Mouse (Mus musculus) spleen, postnatal 14 days (tissue): ENCODE results near the gene Shc2.

Experiments
- DNase-seq, 2 experiments: peaks; one replicate each; pipeline ENCODE4 v3.0.0; 2021 to 2022; ENCODE audit warnings: low spot score in 2 of 2

Shc2 gene

GRCm38 (mm10) chr10:79668771-79669575, 31.3 kb upstream of the Shc2 start, which contains the start of gene Tpgs1:
Gene Tpgs1 (plus strand): TSS chr10:79669369.
- DNase-seq = peak; percentile 72 to 80

GRCm38 (mm10) chr10:79668076-79668475, 30.4 kb upstream of the Shc2 start:
- no peak for DNase-seq

- DNase-seq = no peak
Measured at GRCm38 (mm10) chr10:79666493-79666892, 28.8 kb upstream of the Shc2 start.

GRCm38 (mm10) chr10:79665051-79665450, 27.3 kb upstream of the Shc2 start:
- no peak for DNase-seq

- peak; percentile 49 to 66 for DNase-seq
Measured at GRCm38 (mm10) chr10:79664131-79664665, 26.5 kb upstream of the Shc2 start, which contains the start of gene Madcam1. Gene Madcam1 (plus strand): TSS chr10:79664559.

GRCm38 (mm10) chr10:79661861-79662260, 24.1 kb upstream of the Shc2 start:
- DNase-seq = no peak

GRCm38 (mm10) chr10:79660298-79660697, 22.6 kb upstream of the Shc2 start:
- DNase-seq = no peak

GRCm38 (mm10) chr10:79658829-79659228, 21.1 kb upstream of the Shc2 start:
- no peak for DNase-seq

- DNase-seq = no peak
Measured at GRCm38 (mm10) chr10:79654946-79655395, 17.3 kb upstream of the Shc2 start.

GRCm38 (mm10) chr10:79652789-79653188, 15.1 kb upstream of the Shc2 start:
- no peak for DNase-seq

GRCm38 (mm10) chr10:79649070-79649751, 11.5 kb upstream of the Shc2 start:
- DNase-seq = peak in 1 of 2 experiments; percentile 50

GRCm38 (mm10) chr10:79645711-79646110, 8.0 kb upstream of the Shc2 start, which contains the start of gene Odf3l2:
Gene Odf3l2 (minus strand): TSS chr10:79645738.
- DNase-seq = no peak

- no peak for DNase-seq
Measured at GRCm38 (mm10) chr10:79638486-79639204, 927 bp upstream of the Shc2 start.

- no peak for DNase-seq
Measured at GRCm38 (mm10) chr10:79636287-79636686, 1.4 kb downstream of the Shc2 start.

GRCm38 (mm10) chr10:79633006-79633777, 4.5 kb downstream of the Shc2 start:
- DNase-seq = no peak

GRCm38 (mm10) chr10:79631432-79631831, 6.3 kb downstream of the Shc2 start:
- no peak for DNase-seq

- no peak for DNase-seq
Measured at GRCm38 (mm10) chr10:79628377-79628776, 9.3 kb downstream of the Shc2 start.

GRCm38 (mm10) chr10:79626156-79626555, 11.6 kb downstream of the Shc2 start:
- DNase-seq = no peak

GRCm38 (mm10) chr10:79625398-79625797, 12.3 kb downstream of the Shc2 start:
- DNase-seq = no peak

GRCm38 (mm10) chr10:79623950-79624349, 13.8 kb downstream of the Shc2 start:
- no peak for DNase-seq

- no peak for DNase-seq
Measured at GRCm38 (mm10) chr10:79616376-79616775, 21.3 kb downstream of the Shc2 start.
